Mouse (Mus musculus) fat pad, adult 2 months (tissue): ENCODE data around the gene Wls.

Experiments
- DNase-seq: peaks from one replicate; pipeline ENCODE4 v3.0.0-alpha.2; 2011; ENCODE audit warnings: low read depth, low spot score; ENCODE audit errors: extremely low read depth

Gene Wls

GRCm38 (mm10) chr3:159907329-159907728 is 67.9 kb downstream of the Wls start:
- no peak for DNase-seq

GRCm38 (mm10) chr3:159917328-159918090 is 78.0 kb downstream of the Wls start:
- DNase-seq: peak; percentile 10
